Mouse (Mus musculus): Measurements from ENCODE around the gene Plg. TPM values are rescaled to one million over a fixed set of nuclear protein-coding genes. Genes with fewer than 3 reads are reported as not detected.

Plg gene
- polyA plus RNA-seq, 2 experiments, result 0.20 TPM; not detected in 1

GRCm38 (mm10) chr17:12347462-12347861, 30.9 kb upstream of the Plg start:
- H3K4me1 ChIP-seq (ENCODE audit: control insufficient read depth, insufficient read depth, low read length), result no peaks in the 10 kb centered on the region

GRCm38 (mm10) chr17:12351564-12351963, 26.8 kb upstream of the Plg start:
- no peak for ATAC-seq (ENCODE audit: low FRiP score, low read depth)
- WGBS, result 78% methylated on average over 6 of the region's 6 CpGs
- no peak for DNase-seq (ENCODE audit: low spot score)
- no peaks in the 10 kb centered on the region for H3K36me3 ChIP-seq (ENCODE audit: control insufficient read depth, insufficient read depth, low read length)
- H3K4me1 ChIP-seq (ENCODE audit: control insufficient read depth, insufficient read depth, low read length), result no peaks in the 10 kb centered on the region
- no peak overlapping the region for H3K27ac ChIP-seq (replicated peaks; ENCODE audit: low read depth, low read length)
- H3K9ac ChIP-seq (ENCODE audit: low read depth, low read length, severe bottlenecking), result no peak overlapping the region
- no peaks in the 10 kb centered on the region for H3K27me3 ChIP-seq (ENCODE audit: control insufficient read depth, insufficient read depth, low read length)
- H3K9me3 ChIP-seq (ENCODE audit: control insufficient read depth, low read length), result no peaks in the 10 kb centered on the region
- TF ChIP-seq POLR2A (IDR thresholded peaks at IDR 0.05; ENCODE audit: borderline replicate concordance, extremely low read depth, insufficient read depth, insufficient read length), result no peak
- no peak overlapping the region for H3K4me2 ChIP-seq (replicated peaks; ENCODE audit: low read depth, low read length, severe bottlenecking)
- H3K4me3 ChIP-seq (replicated peaks; ENCODE audit: low read length), result no peak overlapping the region

More at GRCm38 (mm10) chr17:12347462-12347861, 30.9 kb upstream of the Plg start:
- H3K27me3 ChIP-seq (ENCODE audit: control insufficient read depth, insufficient read depth, low read length), result no peaks in the 10 kb centered on the region
- no peak overlapping the region for H3K27ac ChIP-seq (replicated peaks; ENCODE audit: low read depth, low read length)
- 76% methylated on average over 1 of the region's 1 CpGs for WGBS
- ATAC-seq (ENCODE audit: low FRiP score, low read depth) (no peak), DNase-seq (ENCODE audit: low spot score) (no peak)
- H3K9ac ChIP-seq (ENCODE audit: low read depth, low read length, severe bottlenecking), result no peak overlapping the region
- no peak overlapping the region for H3K4me2 ChIP-seq (replicated peaks; ENCODE audit: low read depth, low read length, severe bottlenecking)
- no peak for TF ChIP-seq POLR2A (IDR thresholded peaks at IDR 0.05; ENCODE audit: borderline replicate concordance, extremely low read depth, insufficient read depth, insufficient read length)
- H3K36me3 ChIP-seq (ENCODE audit: control insufficient read depth, insufficient read depth, low read length), result no peaks in the 10 kb centered on the region
- no peak overlapping the region for H3K4me3 ChIP-seq (replicated peaks; ENCODE audit: low read length)
- H3K9me3 ChIP-seq (ENCODE audit: control insufficient read depth, low read length), result no peaks in the 10 kb centered on the region

GRCm38 (mm10) chr17:12352781-12353180, 25.6 kb upstream of the Plg start:
- ATAC-seq (ENCODE audit: low FRiP score, low read depth) (no peak), DNase-seq (ENCODE audit: low spot score) (no peak)
- Histone ChIP-seq H3K4me3 (replicated peaks; ENCODE audit: low read length) (no peak overlapping the region), H3K9me3 (ENCODE audit: control insufficient read depth, low read length) (no peaks in the 10 kb centered on the region), H3K27ac (replicated peaks; ENCODE audit: low read depth, low read length) (no peak overlapping the region), H3K4me1 (ENCODE audit: control insufficient read depth, insufficient read depth, low read length) (no peaks in the 10 kb centered on the region), H3K4me2 (replicated peaks; ENCODE audit: low read depth, low read length, severe bottlenecking) (no peak overlapping the region), H3K36me3 (ENCODE audit: control insufficient read depth, insufficient read depth, low read length) (no peaks in the 10 kb centered on the region), H3K27me3 (ENCODE audit: control insufficient read depth, insufficient read depth, low read length) (no peaks in the 10 kb centered on the region), H3K9ac (ENCODE audit: low read depth, low read length, severe bottlenecking) (no peak overlapping the region)
- 65% methylated on average over 1 of the region's 1 CpGs for WGBS
- no peak for TF ChIP-seq POLR2A (IDR thresholded peaks at IDR 0.05; ENCODE audit: borderline replicate concordance, extremely low read depth, insufficient read depth, insufficient read length)

GRCm38 (mm10) chr17:12359876-12360275, 18.5 kb upstream of the Plg start:
- Histone ChIP-seq H3K9ac (ENCODE audit: low read depth, low read length, severe bottlenecking) (no peak overlapping the region), H3K36me3 (ENCODE audit: control insufficient read depth, insufficient read depth, low read length) (no peaks in the 10 kb centered on the region), H3K27me3 (ENCODE audit: control insufficient read depth, insufficient read depth, low read length) (no peaks in the 10 kb centered on the region), H3K4me1 (ENCODE audit: control insufficient read depth, insufficient read depth, low read length) (no peaks in the 10 kb centered on the region), H3K4me2 (replicated peaks; ENCODE audit: low read depth, low read length, severe bottlenecking) (no peak overlapping the region), H3K4me3 (replicated peaks; ENCODE audit: low read length) (no peak overlapping the region), H3K27ac (replicated peaks; ENCODE audit: low read depth, low read length) (no peak overlapping the region), H3K9me3 (ENCODE audit: control insufficient read depth, low read length) (no peaks in the 10 kb centered on the region)
- ATAC-seq (ENCODE audit: low FRiP score, low read depth) (no peak), DNase-seq (ENCODE audit: low spot score) (no peak)
- TF ChIP-seq POLR2A (IDR thresholded peaks at IDR 0.05; ENCODE audit: borderline replicate concordance, extremely low read depth, insufficient read depth, insufficient read length), result no peak
- 85% methylated on average over 15 of the region's 15 CpGs for WGBS

GRCm38 (mm10) chr17:12363601-12364425, 14.6 kb upstream of the Plg start:
- WGBS, result 91% methylated on average over 11 of the region's 11 CpGs
- H3K36me3 ChIP-seq (ENCODE audit: control insufficient read depth, insufficient read depth, low read length), result no peaks in the 10 kb centered on the region
- TF ChIP-seq POLR2A (IDR thresholded peaks at IDR 0.05; ENCODE audit: borderline replicate concordance, extremely low read depth, insufficient read depth, insufficient read length), result no peak
- H3K27me3 ChIP-seq (ENCODE audit: control insufficient read depth, insufficient read depth, low read length), result no peaks in the 10 kb centered on the region
- H3K9ac ChIP-seq (ENCODE audit: low read depth, low read length, severe bottlenecking), result no peak overlapping the region
- no peak overlapping the region for H3K4me2 ChIP-seq (replicated peaks; ENCODE audit: low read depth, low read length, severe bottlenecking)
- no peak overlapping the region for H3K27ac ChIP-seq (replicated peaks; ENCODE audit: low read depth, low read length)
- no peaks in the 10 kb centered on the region for H3K9me3 ChIP-seq (ENCODE audit: control insufficient read depth, low read length)
- H3K4me1 ChIP-seq (ENCODE audit: control insufficient read depth, insufficient read depth, low read length), result no peaks in the 10 kb centered on the region
- no peak overlapping the region for H3K4me3 ChIP-seq (replicated peaks; ENCODE audit: low read length)
- ATAC-seq (ENCODE audit: low FRiP score, low read depth) (no peak), DNase-seq (ENCODE audit: low spot score) (no peak)

Measured in limb, embryonic 14.5 days (tissue).